Mouse (Mus musculus): Measurements from ENCODE around the gene Atp2a3. TPM values are rescaled to one million over a fixed set of nuclear protein-coding genes. Genes with fewer than 3 reads are reported as not detected.

The Atp2a3 gene
- polyA plus RNA-seq, 1 experiment from 2014 or later, result 1.2 TPM

GRCm38 (mm10) chr11:72991961-72992360, 31.0 kb downstream of the Atp2a3 start:
- Histone ChIP-seq H3K36me3 (no peaks in the 10 kb centered on the region), H3K4me1 (no peaks in the 10 kb centered on the region; the same call in 1 of the 2 replicates), H3K27me3 (ENCODE audit: low read depth, poor library complexity, severe bottlenecking) (no peaks in the 10 kb centered on the region), H3K9me3 (replicated peaks) (no peaks in the 10 kb centered on the region), H3K27ac (replicated peaks) (no peak overlapping the region), H3K4me3 (no peak overlapping the region)
- no peak for DNase-seq (ENCODE audit: low spot score)
- 65% methylated on average over 9 of the region's 9 CpGs for WGBS

DNA sequence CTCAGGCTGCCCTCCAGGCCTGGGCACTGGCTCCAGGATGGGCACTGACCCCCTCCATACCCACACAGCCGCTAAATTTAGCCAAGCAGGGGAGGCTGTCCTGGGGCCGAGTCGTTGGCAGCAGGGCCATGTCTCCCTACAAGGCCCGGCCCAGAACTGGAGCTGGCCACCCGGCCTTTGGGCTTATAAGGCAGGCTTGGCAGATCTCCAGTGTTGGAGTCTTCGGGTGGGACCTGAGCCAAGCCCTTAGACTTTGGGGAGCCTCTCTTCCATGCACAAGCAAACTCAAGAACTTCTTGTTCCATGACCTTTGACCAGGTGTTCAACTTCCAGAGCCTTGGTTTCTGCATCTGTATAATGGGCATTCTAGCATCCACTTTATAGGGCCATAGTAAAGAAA, 35.4 kb downstream of the Atp2a3 start:
- H3K4me3 ChIP-seq, result no peak overlapping the region
- H3K27ac ChIP-seq (replicated peaks), result no peak overlapping the region
- no peaks in the 10 kb centered on the region for H3K36me3 ChIP-seq
- WGBS, result 91% methylated on average over 6 of the region's 6 CpGs
- H3K9me3 ChIP-seq (replicated peaks), result no peaks in the 10 kb centered on the region
- DNase-seq (ENCODE audit: low spot score), result no peak
- peaks cover 14% of the 10 kb centered on the region for H3K4me1 ChIP-seq
- H3K27me3 ChIP-seq (ENCODE audit: low read depth, poor library complexity, severe bottlenecking), result 0 out of 2 replicates have a peak, but pooled peaks cover 2% of the 10 kb centered on the region

DNA sequence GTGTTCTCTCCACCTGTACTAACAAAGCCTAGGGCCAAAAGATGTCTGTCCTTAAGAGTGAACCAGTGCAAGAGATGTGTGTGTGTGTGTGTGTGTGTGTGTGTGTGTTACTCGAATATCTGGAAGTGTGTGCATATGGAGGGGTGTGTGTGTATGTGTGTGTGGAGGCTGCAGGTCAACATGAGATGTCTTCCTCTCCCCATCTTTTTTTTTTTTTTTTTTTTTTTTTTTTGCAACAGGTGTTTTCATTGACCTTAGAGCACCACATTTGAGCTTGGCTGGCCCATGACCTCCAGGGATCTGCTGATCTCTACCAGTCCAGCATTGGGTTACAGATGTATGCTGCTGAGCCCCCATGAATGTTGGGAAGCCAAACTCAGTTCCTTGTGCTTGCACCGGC, 35.8 kb downstream of the Atp2a3 start:
- WGBS, result 93% methylated on average over 2 of the region's 2 CpGs
- H3K36me3 ChIP-seq, result no peaks in the 10 kb centered on the region
- H3K4me3 ChIP-seq, result no peak overlapping the region

GRCm38 (mm10) chr11:72997529-72998326, 36.8 kb downstream of the Atp2a3 start:
- Histone ChIP-seq H3K27ac (replicated peaks) (no peak overlapping the region), H3K36me3 (no peaks in the 10 kb centered on the region), H3K9me3 (replicated peaks) (no peaks in the 10 kb centered on the region), H3K4me1 (peaks cover 14% of the 10 kb centered on the region), H3K4me3 (no peak overlapping the region), H3K27me3 (ENCODE audit: low read depth, poor library complexity, severe bottlenecking) (0 out of 2 replicates have a peak, but pooled peaks cover 5% of the 10 kb centered on the region)
- no peak for DNase-seq (ENCODE audit: low spot score)
- WGBS, result 81% methylated on average over 13 of the region's 13 CpGs

More for the DNA sequence above, 35.8 kb downstream of the Atp2a3 start:
- H3K9me3 ChIP-seq (replicated peaks), result no peaks in the 10 kb centered on the region
- no peak for DNase-seq (ENCODE audit: low spot score)
- peaks cover 14% of the 10 kb centered on the region for H3K4me1 ChIP-seq
- no peak overlapping the region for H3K27ac ChIP-seq (replicated peaks)
- H3K27me3 ChIP-seq (ENCODE audit: low read depth, poor library complexity, severe bottlenecking), result 0 out of 2 replicates have a peak, but pooled peaks cover 5% of the 10 kb centered on the region

- 69% methylated on average over 8 of the region's 8 CpGs for WGBS
- DNase-seq (ENCODE audit: low spot score), result no peak
- Histone ChIP-seq H3K4me1 (peaks cover 14% of the 10 kb centered on the region), H3K27ac (replicated peaks) (0 out of 2 replicates have a peak within 1 kb of the TSS, but pooled peaks have one; percentile 6), H3K27me3 (ENCODE audit: low read depth, poor library complexity, severe bottlenecking) (0 out of 2 replicates have a peak, but pooled peaks cover 5% of the 10 kb centered on the region), H3K4me3 (no peak within 1 kb of the TSS), H3K36me3 (no peaks in the 10 kb centered on the region), H3K9me3 (replicated peaks) (no peaks in the 10 kb centered on the region)
These were observed 37.8 kb downstream of the Atp2a3 start, which contains the start of gene P2rx1 for GRCm38 (mm10) chr11:72998771-72999170. Gene P2rx1, plus strand, starts transcription at chr11:72999103.

- no peaks in the 10 kb centered on the region for H3K36me3 ChIP-seq
- WGBS, result 17% methylated on average over 6 of the region's 6 CpGs
- no peaks in the 10 kb centered on the region for H3K9me3 ChIP-seq (replicated peaks)
These were observed 40.1 kb downstream of the Atp2a3 start for GRCm38 (mm10) chr11:73001029-73001428.

GRCm38 (mm10) chr11:73006377-73006776, 45.4 kb downstream of the Atp2a3 start:
- WGBS, result 10% methylated on average over 2 of the region's 2 CpGs

More at GRCm38 (mm10) chr11:73001029-73001428, 40.1 kb downstream of the Atp2a3 start:
- DNase-seq (ENCODE audit: low spot score), result peak; percentile 56
- Histone ChIP-seq H3K4me1 (peaks cover 14% of the 10 kb centered on the region), H3K27ac (replicated peaks) (no peak overlapping the region), H3K4me3 (no peak overlapping the region), H3K27me3 (ENCODE audit: low read depth, poor library complexity, severe bottlenecking) (0 out of 2 replicates have a peak, but pooled peaks cover 5% of the 10 kb centered on the region)

GRCm38 (mm10) chr11:73007113-73007512, 46.1 kb downstream of the Atp2a3 start:
- Histone ChIP-seq H3K9me3 (replicated peaks) (no peaks in the 10 kb centered on the region), H3K4me3 (no peak overlapping the region), H3K27ac (replicated peaks) (no peak overlapping the region), H3K4me1 (0 out of 2 replicates have a peak, but pooled peaks cover 4% of the 10 kb centered on the region), H3K27me3 (ENCODE audit: low read depth, poor library complexity, severe bottlenecking) (peaks cover 24% of the 10 kb centered on the region), H3K36me3 (no peaks in the 10 kb centered on the region)
- 86% methylated on average over 3 of the region's 3 CpGs for WGBS
- DNase-seq (ENCODE audit: low spot score), result no peak

More at GRCm38 (mm10) chr11:73006377-73006776, 45.4 kb downstream of the Atp2a3 start:
- peaks cover 26% of the 10 kb centered on the region for H3K27me3 ChIP-seq (ENCODE audit: low read depth, poor library complexity, severe bottlenecking)
- no peak overlapping the region; the same call in 1 of the 2 replicates for H3K27ac ChIP-seq (replicated peaks)
- H3K9me3 ChIP-seq (replicated peaks), result no peaks in the 10 kb centered on the region
- peak; percentile 61 for DNase-seq (ENCODE audit: low spot score)
- H3K4me1 ChIP-seq, result 0 out of 2 replicates have a peak, but pooled peaks cover 4% of the 10 kb centered on the region
- H3K4me3 ChIP-seq, result no peak overlapping the region
- no peaks in the 10 kb centered on the region for H3K36me3 ChIP-seq

- Histone ChIP-seq H3K27me3 (ENCODE audit: low read depth, poor library complexity, severe bottlenecking) (peaks cover 24% of the 10 kb centered on the region), H3K27ac (replicated peaks) (no peak overlapping the region), H3K4me3 (no peak overlapping the region), H3K4me1 (0 out of 2 replicates have a peak, but pooled peaks cover 4% of the 10 kb centered on the region), H3K36me3 (no peaks in the 10 kb centered on the region), H3K9me3 (replicated peaks) (no peaks in the 10 kb centered on the region)
- peak; percentile 48 for DNase-seq (ENCODE audit: low spot score)
- 69% methylated on average over 11 of the region's 11 CpGs for WGBS
These were observed 46.9 kb downstream of the Atp2a3 start for GRCm38 (mm10) chr11:73007698-73008481.

DNA sequence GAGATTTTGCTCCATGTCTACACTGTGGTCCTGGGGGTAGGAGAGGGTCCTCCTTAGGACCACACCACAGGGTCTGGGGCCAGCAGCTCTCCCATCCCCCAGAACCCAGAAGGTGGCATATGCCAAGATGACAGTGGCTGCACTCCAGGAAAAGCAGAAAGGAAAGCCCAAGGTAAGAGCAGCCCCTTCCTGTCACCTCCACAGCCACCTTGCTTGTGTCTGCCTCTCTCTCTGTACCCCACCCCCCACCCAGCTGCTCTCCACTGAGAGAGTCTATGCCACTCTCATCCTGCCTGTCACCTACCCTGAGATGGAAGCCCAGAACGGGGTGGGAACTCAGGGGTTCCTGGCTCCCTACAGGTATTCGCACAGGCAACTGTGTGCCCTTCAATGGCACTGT, 47.9 kb downstream of the Atp2a3 start:
- Histone ChIP-seq H3K27ac (replicated peaks) (no peak overlapping the region), H3K36me3 (no peaks in the 10 kb centered on the region), H3K9me3 (replicated peaks) (no peaks in the 10 kb centered on the region), H3K27me3 (ENCODE audit: low read depth, poor library complexity, severe bottlenecking) (peaks cover 24% of the 10 kb centered on the region), H3K4me1 (0 out of 2 replicates have a peak, but pooled peaks cover 4% of the 10 kb centered on the region), H3K4me3 (no peak overlapping the region)
- WGBS, result 74% methylated on average over 2 of the region's 2 CpGs
- no peak for DNase-seq (ENCODE audit: low spot score)

- Histone ChIP-seq H3K27me3 (ENCODE audit: low read depth, poor library complexity, severe bottlenecking) (peaks cover 24% of the 10 kb centered on the region), H3K9me3 (replicated peaks) (no peaks in the 10 kb centered on the region), H3K4me3 (no peak overlapping the region), H3K36me3 (no peaks in the 10 kb centered on the region), H3K27ac (replicated peaks) (no peak overlapping the region), H3K4me1 (0 out of 2 replicates have a peak, but pooled peaks cover 4% of the 10 kb centered on the region)
- no peak for DNase-seq (ENCODE audit: low spot score)
- 54% methylated on average over 13 of the region's 13 CpGs for WGBS
These were observed 48.7 kb downstream of the Atp2a3 start for GRCm38 (mm10) chr11:73009531-73010274.

GRCm38 (mm10) chr11:73013981-73014380, 53.0 kb downstream of the Atp2a3 start:
- Histone ChIP-seq H3K9me3 (replicated peaks) (no peaks in the 10 kb centered on the region), H3K4me1 (peaks cover 8% of the 10 kb centered on the region), H3K27me3 (ENCODE audit: low read depth, poor library complexity, severe bottlenecking) (peaks cover 47% of the 10 kb centered on the region), H3K36me3 (no peaks in the 10 kb centered on the region), H3K27ac (replicated peaks) (no peak overlapping the region), H3K4me3 (no peak overlapping the region)
- DNase-seq (ENCODE audit: low spot score), result no peak
- 71% methylated on average over 5 of the region's 5 CpGs for WGBS

Data from midbrain, embryonic 10.5 days (tissue).